Mouse (Mus musculus): ENCODE measurements around the gene Ficd.

GRCm38 (mm10) chr5:113712861-113713260 is 22.7 kb upstream of the Ficd start:
- TF ChIP-seq FLI1 (IDR thresholded peaks at IDR 0.05; ENCODE audit: low read length): no peak
- no peak for TF ChIP-seq GATA1 (IDR thresholded peaks at IDR 0.05; ENCODE audit: borderline replicate concordance, low read length)

Data from megakaryocyte, embryonic 14.5 days (primary cell).